Mouse (Mus musculus) E14TG2a.4 (cell line): ENCODE measurements around the gene Disp1.

ENCODE experiments used
- CTCF ChIP-seq: conservative IDR thresholded peaks from 2 replicates; pipeline ENCODE4 v1.5.1; 2014; ENCODE audit warnings: low read length
- NANOG ChIP-seq: IDR thresholded peaks from 2 replicates; pipeline ENCODE4 v1.6.1; 2014; ENCODE audit warnings: borderline replicate concordance, low read length, mixed read lengths
- POU5F1 ChIP-seq: IDR thresholded peaks from 2 replicates; pipeline ENCODE4 v1.6.1; 2014; ENCODE audit warnings: low read length, borderline replicate concordance

DNA sequence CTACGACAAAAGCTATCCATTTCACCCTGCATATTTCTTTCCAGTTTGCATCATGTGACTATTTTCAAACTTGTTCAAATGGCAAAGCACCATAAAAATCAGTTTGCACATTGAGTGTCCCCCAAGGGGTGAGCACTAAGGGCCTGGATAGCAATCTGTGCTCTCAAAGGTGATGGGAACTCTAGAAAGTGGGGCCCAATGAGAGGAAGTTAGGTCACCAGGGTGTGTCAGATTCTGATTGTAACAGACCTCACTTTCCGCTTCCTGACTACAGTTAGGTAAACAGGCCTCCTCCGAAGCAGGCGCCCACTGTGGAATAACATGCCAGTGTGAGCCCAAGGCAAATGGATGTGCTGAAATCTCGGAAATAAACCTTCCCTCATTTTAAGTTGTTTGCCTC is 54.6 kb downstream of the Disp1 start:
- no peak for TF ChIP-seq CTCF
- TF ChIP-seq NANOG, result no peak
- TF ChIP-seq POU5F1, result no peak
